8 mouse cellular contexts compared by ENCODE assay signal in the genomic region with DNA sequence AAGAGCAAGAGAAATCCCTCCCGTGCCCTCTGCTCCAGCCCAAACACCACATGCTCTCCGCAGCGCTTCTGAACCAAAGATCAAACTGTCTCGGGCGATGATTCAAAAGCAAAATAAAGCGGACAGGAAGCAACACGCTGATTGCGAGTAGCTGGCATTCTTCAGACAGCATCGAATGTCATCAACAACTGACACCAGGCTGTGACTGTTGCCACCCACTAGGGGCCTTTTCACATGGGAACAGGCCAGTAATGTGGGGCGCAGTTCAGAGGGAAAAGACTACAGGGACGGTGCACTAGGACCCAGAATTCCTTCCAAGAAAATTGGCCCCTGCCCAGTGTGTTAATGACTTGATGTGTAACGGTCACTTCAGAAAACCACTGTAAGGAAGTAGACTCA. TPM values are rescaled to one million over a fixed set of nuclear protein-coding genes. Genes with fewer than 3 reads are reported as not detected.
A peak's percentile ranks its signal among the peaks of the same experiment; 100 is the strongest.
DNase-seq lines count a peak whose midpoint lies in the region; ATAC-seq and TF ChIP-seq lines count a peak whose summit lies in the region.

No protein-coding gene starts in this region.

- H3K27me3 ChIP-seq in MEL (ENCODE audit: control insufficient read depth in 1 of 2, insufficient read depth in 2 of 2, low read length in 2 of 2): no peaks in the 10 kb centered on the region
- H3K27me3 ChIP-seq in forebrain, embryonic 14.5 days (replicated peaks; ENCODE audit: control insufficient read depth, insufficient read depth, low read length): no peaks in the 10 kb centered on the region
- H3K27me3 ChIP-seq in neural tube, embryonic 12.5 days (replicated peaks): no peaks in the 10 kb centered on the region

- no peak for TF ChIP-seq POLR2A in MEL (IDR thresholded peaks at IDR 0.05; ENCODE audit: control insufficient read depth in 1 of 2, insufficient read depth in 1 of 2, low read depth in 1 of 2, low read length in 2 of 2, poor library complexity in 1 of 2)

- H3K4me2 ChIP-seq in forebrain, embryonic 14.5 days (ENCODE audit: low read length): peak overlapping the region; percentile 79
- H3K4me2 ChIP-seq in neural tube, embryonic 12.5 days (replicated peaks): peak overlapping the region; percentile 76

- H3K4me3 ChIP-seq in MEL (ENCODE audit: control insufficient read depth in 1 of 2, insufficient read depth in 1 of 2, low read depth in 2 of 2, low read length in 2 of 2): peak overlapping the region; percentile 69 to 97
- peak overlapping the region; percentile 77 for H3K4me3 ChIP-seq in forebrain, embryonic 14.5 days (ENCODE audit: low read depth, low read length)
- peak overlapping the region; percentile 56 for H3K4me3 ChIP-seq in neural tube, embryonic 12.5 days

- TF ChIP-seq RAD21 in MEL (IDR thresholded peaks at IDR 0.05; ENCODE audit: low read depth, low read length): no peak

- TF ChIP-seq EP300 in MEL (IDR thresholded peaks at IDR 0.05; ENCODE audit: low read depth in 1 of 2, low read length in 2 of 2): peak; percentile 46 to 67; a peak in 3 of 4 replicates

- under 1% methylated on average over 12 of the region's 12 CpGs for whole genome bisulfite sequencing in forebrain, embryonic 14.5 days
- whole genome bisulfite sequencing in neural tube, embryonic 12.5 days: under 1% methylated on average over 12 of the region's 12 CpGs

- peak overlapping the region; percentile 81 for H3K9ac ChIP-seq in MEL (ENCODE audit: control insufficient read depth, low read depth, low read length, poor library complexity, severe bottlenecking)
- H3K9ac ChIP-seq in forebrain, embryonic 14.5 days (ENCODE audit: low read length): peak overlapping the region; percentile 77
- peak overlapping the region; percentile 63 for H3K9ac ChIP-seq in neural tube, embryonic 12.5 days

- H3K27ac ChIP-seq in MEL (ENCODE audit: control insufficient read depth, low read depth, low read length): peak overlapping the region; percentile 58
- H3K27ac ChIP-seq in forebrain, embryonic 14.5 days (ENCODE audit: low read depth, low read length): peak overlapping the region; percentile 82
- H3K27ac ChIP-seq in neural tube, embryonic 12.5 days: no peak overlapping the region

- H3K36me3 ChIP-seq in MEL (ENCODE audit: control insufficient read depth in 1 of 2, insufficient read depth in 2 of 2, low read length in 2 of 2): peaks cover 0 to 22% of the 10 kb centered on the region in 2 experiments; a peak in 2 of 4 replicates
- no peaks in the 10 kb centered on the region for H3K36me3 ChIP-seq in forebrain, embryonic 14.5 days (ENCODE audit: control insufficient read depth, insufficient read depth, low read length)
- H3K36me3 ChIP-seq in neural tube, embryonic 12.5 days: no peaks in the 10 kb centered on the region

- TF ChIP-seq CTCF in MEL (IDR thresholded peaks at IDR 0.05 in 2 of 3, conservative IDR thresholded peaks at IDR 0.05 in 1 of 3; ENCODE audit: control insufficient read depth in 1 of 3, insufficient read depth in 1 of 3, low read depth in 2 of 3, low read length in 3 of 3, poor library complexity in 1 of 3, severe bottlenecking in 1 of 3): peak in 2 of 3 experiments; percentile 2 to 9; a peak in 1 of 6 replicates

- intact Hi-C loops in heart, postnatal 14 days (cut with DNase I): loop anchor here (5.0 kb wide), 4 partner anchors 34 to 124 kb away; no protein-coding TSS in a partner anchor

- no peaks in the 10 kb centered on the region for H3K9me3 ChIP-seq in MEL (replicated peaks; ENCODE audit: insufficient read depth, low read length)
- H3K9me3 ChIP-seq in forebrain, embryonic 14.5 days (replicated peaks; ENCODE audit: control insufficient read depth, low read length): no peaks in the 10 kb centered on the region
- no peaks in the 10 kb centered on the region for H3K9me3 ChIP-seq in neural tube, embryonic 12.5 days

- no peak for ATAC-seq in forebrain, embryonic 14.5 days
- 0 out of 2 replicates have a peak, but pooled peaks have one; percentile 18 for ATAC-seq in neural tube, embryonic 12.5 days (ENCODE audit: low FRiP score, low read depth)

- peaks cover 18 to 38% of the 10 kb centered on the region in 2 experiments for H3K4me1 ChIP-seq in MEL (ENCODE audit: control insufficient read depth in 1 of 2, insufficient read depth in 2 of 2, low read length in 2 of 2)
- H3K4me1 ChIP-seq in forebrain, embryonic 14.5 days (ENCODE audit: control insufficient read depth, insufficient read depth, low read length): peaks cover 8% of the 10 kb centered on the region
- peaks cover 27% of the 10 kb centered on the region for H3K4me1 ChIP-seq in neural tube, embryonic 12.5 days

- peak; percentile 80 for DNase-seq in MEL (ENCODE audit: low read depth, low spot score)
- peak; percentile 22 for DNase-seq in c-Kit-positive CD71-positive TER-119-negative erythroid progenitor cells, embryonic 14.5 days (ENCODE audit: low read depth)
- DNase-seq in forebrain, embryonic 14.5 days (ENCODE audit: low spot score): peak; percentile 75
- peak; percentile 57 to 75 for DNase-seq in heart, postnatal 14 days
- peak; percentile 63 to 75 for DNase-seq in kidney, postnatal 4 days
- peak; percentile 64 to 79 for DNase-seq in lung, adult 18-20 months
- DNase-seq in thymus, postnatal 4 days: peak; percentile 48

- peaks cover 33% of the 10 kb centered on the region for H3K79me2 ChIP-seq in MEL (ENCODE audit: control insufficient read depth, insufficient read depth, low read length, poor library complexity)

TF ChIP-seq in MEL, 35 proteins besides CTCF, POLR2A, EP300 and RAD21:
- TF ChIP-seq ELF1 (IDR thresholded peaks at IDR 0.05; ENCODE audit: low read depth, low read length) (no peak), ETS1 (IDR thresholded peaks at IDR 0.05; ENCODE audit: low read depth, low read length) (peak; percentile 81), POLR2AphosphoS5 (IDR thresholded peaks at IDR 0.05; ENCODE audit: borderline replicate concordance, low read depth, low read length) (no peak), MAX (IDR thresholded peaks at IDR 0.05; ENCODE audit: low read length) (peak; percentile 68), MXI1 (IDR thresholded peaks at IDR 0.05; ENCODE audit: low read depth, low read length) (peak; percentile 62), SMC3 (IDR thresholded peaks at IDR 0.05; ENCODE audit: low read depth, low read length) (0 out of 2 replicates have a peak, but pooled peaks have one; percentile 1), SIN3A (IDR thresholded peaks at IDR 0.05; ENCODE audit: low read length) (peak; percentile 81), MYB (IDR thresholded peaks at IDR 0.05; ENCODE audit: low read depth, low read length) (peak; percentile 76; the same call in 1 of the 2 replicates), MYC (IDR thresholded peaks at IDR 0.05; ENCODE audit: low read depth, low read length) (0 out of 2 replicates have a peak, but pooled peaks have one; percentile 31)

RNA-seq across cellular contexts. Expression of gene Rasa3, which starts 1.1 kb away (rescaled TPM):
- 18.3 and 22.4 TPM in 2 replicates for total RNA-seq in MEL (2012; rRNA removed)
- 10 to 100 TPM in 1 of 2 experiments, not detected in 1; 28.0 TPM for polyA plus RNA-seq in MEL (2012; ENCODE audit: insufficient read depth in 1 of 2, insufficient read length in 2 of 2, low read depth in 1 of 2, low replicate concordance in 2 of 2, missing spikeins in 1 of 2)
- 17.3 and 22.3 TPM in 2 replicates for polyA plus RNA-seq in forebrain, embryonic 14.5 days (2014; fragmentation: Nextera tagmentation; extraction: Ambion mirVana)
- 10 to 100 TPM; 22.2 to 22.6 TPM for total RNA-seq in heart, postnatal 14 days (2021)
- polyA plus RNA-seq in neural tube, embryonic 12.5 days (2016; fragmentation: Nextera tagmentation; extraction: Ambion mirVana): 29.1 and 30.4 TPM in 2 replicates

RNA-seq across cellular contexts. Expression of gene Cfap97d2, which starts 29.4 kb away (rescaled TPM):
- not detected in 2 replicates for total RNA-seq in MEL (2012; rRNA removed)
- polyA plus RNA-seq in MEL (2012; ENCODE audit: insufficient read depth in 1 of 2, insufficient read length in 2 of 2, low read depth in 1 of 2, low replicate concordance in 2 of 2, missing spikeins in 1 of 2): not detected
- polyA plus RNA-seq in forebrain, embryonic 14.5 days (2014; fragmentation: Nextera tagmentation; extraction: Ambion mirVana): 1.1 TPM in 2 replicates
- total RNA-seq in heart, postnatal 14 days (2021): not detected
- 0.92 and 1.2 TPM in 2 replicates for polyA plus RNA-seq in neural tube, embryonic 12.5 days (2016; fragmentation: Nextera tagmentation; extraction: Ambion mirVana)

Comparison
In these comparisons a context has a peak if more than half of its experiments do, and no peak if none do; other contexts are left out.
1. DNase-seq: peak in every context shown above with its lines; median percentile 80 in MEL; 75 in forebrain, embryonic 14.5 days; 72 in lung, adult 18-20 months; 69 in kidney, postnatal 4 days; 66 in heart, postnatal 14 days; 48 in thymus, postnatal 4 days; 22 in c-Kit-positive CD71-positive TER-119-negative erythroid progenitor cells, embryonic 14.5 days.